Mouse (Mus musculus) neural tube, embryonic 11.5 days (tissue): ENCODE results near the gene Kcna6. TPM values are rescaled to one million over a fixed set of nuclear protein-coding genes. Genes with fewer than 3 reads are reported as not detected.

ENCODE experiments used
- ATAC-seq: fragments of 200-750 bp; cut with Nextera tagmentation; 2 replicates; pipeline ENCODE4 v1.8.0; 2017; ENCODE audit warnings: moderate number of reproducible peaks, mild to moderate bottlenecking, moderate TSS enrichment, moderate library complexity; ENCODE audit not compliant: insufficient read depth, low FRiP score, low TSS enrichment
- DNase-seq: peaks from one replicate; pipeline ENCODE4 v3.0.0-alpha.2; 2015; ENCODE audit warnings: low spot score
- H3K27ac ChIP-seq: fragments of 300-500 bp; sonication (generic); 2 replicates; pipeline ENCODE4 v1.5.1; 2014; ENCODE audit warnings: low read depth, mild to moderate bottlenecking, low read length
- H3K27me3 ChIP-seq: fragments of 300-500 bp; sonication (generic); 2 replicates; pipeline ENCODE4 v1.6.1; 2014; ENCODE audit warnings: mild to moderate bottlenecking, low read length, mixed read lengths; ENCODE audit not compliant: control insufficient read depth, insufficient read depth
- H3K36me3 ChIP-seq: fragments of 300-500 bp; sonication (generic); 2 replicates; pipeline ENCODE4 v1.6.1; 2014; ENCODE audit warnings: mild to moderate bottlenecking, low read length, moderate library complexity, mixed read lengths; ENCODE audit not compliant: control insufficient read depth, insufficient read depth
- H3K4me1 ChIP-seq: fragments of 300-500 bp; sonication (generic); 2 replicates; pipeline ENCODE4 v1.6.1; 2014; ENCODE audit warnings: low read length, mixed read lengths; ENCODE audit not compliant: control insufficient read depth, insufficient read depth
- H3K4me2 ChIP-seq: fragments of 300-500 bp; sonication (generic); 2 replicates; pipeline ENCODE4 v1.6.1; 2014; ENCODE audit warnings: low read depth, mild to moderate bottlenecking, moderate library complexity
- H3K4me3 ChIP-seq: fragments of 300-500 bp; sonication (generic); 2 replicates; pipeline ENCODE4 v1.5.1; 2014; ENCODE audit warnings: low read depth, low read length
- H3K9ac ChIP-seq: fragments of 300-500 bp; sonication (generic); 2 replicates; pipeline ENCODE4 v1.6.1; 2014; ENCODE audit warnings: mild to moderate bottlenecking, low read length
- H3K9me3 ChIP-seq: fragments of 300-500 bp; sonication (generic); 2 replicates; pipeline ENCODE4 v1.6.1; 2016; ENCODE audit warnings: low read length; ENCODE audit not compliant: control insufficient read depth
- WGBS: fragments of 180-500 bp; shearing (Covaris S2); extraction: QIAGEN DNeasy Blood & Tissue Kit; methylation state at CpG from one replicate; pipeline ENCODE4 v1.1.7; 2014; 5-methylcytosine and 5-hydroxymethylcytosine counted together
- polyA plus RNA-seq: library from polyadenylated mRNA; unstranded; fragments of >200 nt; fragmentation: Nextera tagmentation; extraction: Ambion mirVana; gene quantifications from 2 replicates; pipeline ENCODE4 v1.2.1, GENCODE M21; 2014

Gene Kcna6
- polyA plus RNA-seq = 7.7 and 10.5 TPM in 2 replicates

DNA sequence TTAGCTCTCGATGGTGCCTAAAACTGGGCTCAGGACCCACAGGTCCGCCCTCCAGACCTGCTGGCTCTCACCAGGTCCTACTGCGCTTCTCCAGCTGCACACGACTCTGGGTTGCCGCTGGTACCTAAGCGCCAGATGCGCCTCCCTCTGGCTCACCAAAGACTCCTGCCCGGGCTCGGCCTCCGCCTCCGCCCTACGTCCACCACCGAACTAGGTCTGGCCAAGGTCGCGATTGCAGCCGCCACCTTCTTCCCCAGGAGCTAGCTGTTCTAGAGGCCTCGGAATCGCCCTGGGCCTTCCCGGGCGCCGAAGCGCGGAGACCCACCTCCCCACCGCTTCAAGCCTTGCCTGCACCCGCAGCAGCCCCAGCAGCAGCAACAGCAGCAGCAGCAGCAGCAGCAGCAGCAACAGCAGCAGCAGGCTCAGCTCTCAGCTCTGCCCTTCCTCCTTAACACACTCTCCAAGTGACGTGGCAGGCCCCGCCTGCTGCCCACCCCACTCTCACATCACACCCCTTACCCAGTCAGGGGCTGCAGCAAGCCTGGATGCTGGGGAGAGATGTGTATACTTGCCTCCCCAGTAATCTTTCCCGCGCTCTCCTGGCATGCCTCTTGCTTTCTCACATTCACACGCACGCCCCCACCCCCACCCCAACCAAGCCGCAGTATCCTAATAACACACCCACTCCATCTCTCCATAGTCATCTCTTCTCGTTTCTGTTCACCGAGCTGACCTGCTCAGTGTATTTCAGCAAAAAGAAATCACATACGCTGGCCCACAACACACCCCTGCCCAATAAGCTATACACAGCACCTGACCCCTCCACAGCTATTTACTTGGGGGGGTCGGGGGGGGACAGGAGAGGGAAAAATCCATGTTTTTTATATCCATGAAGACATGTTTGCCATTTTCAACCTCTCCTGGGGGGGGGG, at the start of gene Kcna6:
Gene Kcna6 (minus strand): TSS at position 464 of the 932 bp plus-strand sequence.
- Histone ChIP-seq H3K27ac (0 out of 2 replicates have a peak within 1 kb of the TSS, but pooled peaks have one; percentile 14), H3K9me3 (no peaks in the 10 kb centered on the region), H3K4me1 (0 out of 2 replicates have a peak, but pooled peaks cover 2% of the 10 kb centered on the region), H3K9ac (peak within 1 kb of the TSS; percentile 54), H3K4me2 (peak within 1 kb of the TSS; percentile 93), H3K36me3 (no peaks in the 10 kb centered on the region), H3K27me3 (peaks cover 16% of the 10 kb centered on the region), H3K4me3 (peak within 1 kb of the TSS; percentile 53)
- DNase-seq = peak; percentile 70
- 4% methylated on average over 36 of the region's 36 CpGs for WGBS
- peak; percentile 84 for ATAC-seq

- Histone ChIP-seq H3K9me3 (no peaks in the 10 kb centered on the region), H3K4me2 (no peak overlapping the region), H3K4me3 (no peak overlapping the region), H3K27ac (no peak overlapping the region), H3K4me1 (no peaks in the 10 kb centered on the region), H3K27me3 (no peaks in the 10 kb centered on the region), H3K9ac (no peak overlapping the region), H3K36me3 (no peaks in the 10 kb centered on the region)
- DNase-seq (no peak), ATAC-seq (no peak)
- 78% methylated on average over 8 of the region's 8 CpGs for WGBS
Observed at GRCm38 (mm10) chr6:126788863-126789262, 48.4 kb upstream of the Kcna6 start.

GRCm38 (mm10) chr6:126784206-126784605, 43.7 kb upstream of the Kcna6 start:
- no peaks in the 10 kb centered on the region for H3K9me3 ChIP-seq
- no peak overlapping the region for H3K4me3 ChIP-seq
- H3K27me3 ChIP-seq = no peaks in the 10 kb centered on the region
- no peak overlapping the region for H3K9ac ChIP-seq
- DNase-seq (no peak), ATAC-seq (no peak)
- no peaks in the 10 kb centered on the region for H3K36me3 ChIP-seq
- H3K27ac ChIP-seq = no peak overlapping the region
- H3K4me1 ChIP-seq = no peaks in the 10 kb centered on the region
- WGBS = 42% methylated on average over 5 of the region's 5 CpGs
- no peak overlapping the region for H3K4me2 ChIP-seq

GRCm38 (mm10) chr6:126783651-126784066, 43.2 kb upstream of the Kcna6 start:
- no peaks in the 10 kb centered on the region for H3K9me3 ChIP-seq
- ATAC-seq (no peak), DNase-seq (no peak)
- no peak overlapping the region for H3K9ac ChIP-seq
- no peak overlapping the region for H3K4me3 ChIP-seq
- no peaks in the 10 kb centered on the region for H3K27me3 ChIP-seq
- H3K4me2 ChIP-seq = no peak overlapping the region
- no peaks in the 10 kb centered on the region for H3K4me1 ChIP-seq
- no peaks in the 10 kb centered on the region for H3K36me3 ChIP-seq
- WGBS = 77% methylated on average over 10 of the region's 10 CpGs
- no peak overlapping the region for H3K27ac ChIP-seq

DNA sequence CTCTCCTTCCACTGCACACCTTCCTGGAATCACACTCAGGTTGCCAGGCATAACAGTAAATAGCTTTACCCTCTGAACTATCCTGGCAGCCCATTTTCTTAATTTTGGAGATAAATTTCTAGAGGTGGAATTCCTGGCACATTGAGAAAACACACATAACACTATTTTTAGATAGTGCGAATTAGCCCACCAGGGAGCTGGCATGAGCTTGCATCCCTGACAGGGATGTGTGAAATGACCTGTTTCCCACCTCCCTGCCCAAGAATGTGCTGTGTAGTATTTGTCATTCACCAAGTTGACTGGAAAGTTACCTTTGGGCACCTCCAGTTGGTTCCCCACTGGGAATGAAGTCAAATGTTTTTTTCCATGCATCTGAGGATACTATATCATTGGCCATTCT, 42.6 kb upstream of the Kcna6 start:
- Histone ChIP-seq H3K9ac (no peak overlapping the region), H3K9me3 (no peaks in the 10 kb centered on the region), H3K27ac (no peak overlapping the region), H3K27me3 (no peaks in the 10 kb centered on the region), H3K36me3 (no peaks in the 10 kb centered on the region), H3K4me2 (no peak overlapping the region), H3K4me1 (no peaks in the 10 kb centered on the region), H3K4me3 (no peak overlapping the region)
- ATAC-seq = no peak
- no peak for DNase-seq
- 75% methylated on average over 1 of the region's 1 CpGs for WGBS

GRCm38 (mm10) chr6:126777889-126778288, 37.4 kb upstream of the Kcna6 start:
- 78% methylated on average over 6 of the region's 6 CpGs for WGBS
- H3K27me3 ChIP-seq = no peaks in the 10 kb centered on the region
- no peak overlapping the region for H3K27ac ChIP-seq
- H3K9me3 ChIP-seq = no peaks in the 10 kb centered on the region
- H3K4me2 ChIP-seq = no peak overlapping the region
- no peak for DNase-seq
- ATAC-seq = no peak
- no peak overlapping the region for H3K9ac ChIP-seq
- no peaks in the 10 kb centered on the region for H3K36me3 ChIP-seq
- no peaks in the 10 kb centered on the region for H3K4me1 ChIP-seq
- H3K4me3 ChIP-seq = no peak overlapping the region

GRCm38 (mm10) chr6:126773873-126774272, 33.4 kb upstream of the Kcna6 start:
- Histone ChIP-seq H3K27me3 (no peaks in the 10 kb centered on the region), H3K27ac (no peak overlapping the region), H3K4me1 (no peaks in the 10 kb centered on the region), H3K4me3 (no peak overlapping the region), H3K36me3 (no peaks in the 10 kb centered on the region), H3K4me2 (no peak overlapping the region), H3K9ac (no peak overlapping the region), H3K9me3 (no peaks in the 10 kb centered on the region)
- ATAC-seq (no peak), DNase-seq (no peak)
- 74% methylated on average over 4 of the region's 4 CpGs for WGBS

GRCm38 (mm10) chr6:126772326-126772725, 31.9 kb upstream of the Kcna6 start:
- no peak overlapping the region for H3K4me2 ChIP-seq
- ATAC-seq (no peak), DNase-seq (no peak)
- no peak overlapping the region for H3K27ac ChIP-seq
- H3K36me3 ChIP-seq = no peaks in the 10 kb centered on the region
- H3K4me1 ChIP-seq = 0 out of 2 replicates have a peak, but pooled peaks cover 5% of the 10 kb centered on the region
- no peaks in the 10 kb centered on the region for H3K9me3 ChIP-seq
- H3K4me3 ChIP-seq = no peak overlapping the region
- no peak overlapping the region for H3K9ac ChIP-seq
- H3K27me3 ChIP-seq = no peaks in the 10 kb centered on the region
- 83% methylated on average over 4 of the region's 4 CpGs for WGBS
